Mouse (Mus musculus) cerebellum, adult 11-12 months (tissue): ENCODE results near the gene Unc119b.
"Not testable (repeated sequence)": the region's sequence is repeated elsewhere in the genome, so short reads cannot be mapped to it uniquely, and the experiment has no call there.

ENCODE experiments used
- DNase-seq: peaks from one replicate; pipeline ENCODE4 v3.0.0; 2022

The Unc119b gene

GRCm38 (mm10) chr5:115156933-115157589, 22.3 kb upstream of the Unc119b start:
- peak; percentile 75 for DNase-seq

DNA sequence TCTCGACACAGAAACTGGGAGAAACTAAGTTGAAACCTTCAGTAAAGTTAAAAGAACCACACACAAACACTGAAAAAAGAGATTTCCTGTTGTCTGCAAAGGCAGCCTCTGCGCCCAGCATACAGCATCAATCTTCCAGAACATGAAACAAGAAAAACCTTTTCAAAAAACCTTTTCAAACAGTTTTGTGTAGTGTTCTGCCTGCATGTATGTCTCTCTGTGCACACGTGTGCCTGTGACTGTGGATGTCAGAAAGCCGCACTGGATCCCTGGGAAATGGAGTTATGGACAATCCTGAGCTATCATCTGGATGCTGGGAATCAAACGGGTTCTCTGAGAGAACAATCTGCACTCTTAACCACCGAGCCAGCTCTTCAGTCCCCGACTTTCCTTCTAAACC, 21.6 kb upstream of the Unc119b start:
- DNase-seq, result no peak

DNA sequence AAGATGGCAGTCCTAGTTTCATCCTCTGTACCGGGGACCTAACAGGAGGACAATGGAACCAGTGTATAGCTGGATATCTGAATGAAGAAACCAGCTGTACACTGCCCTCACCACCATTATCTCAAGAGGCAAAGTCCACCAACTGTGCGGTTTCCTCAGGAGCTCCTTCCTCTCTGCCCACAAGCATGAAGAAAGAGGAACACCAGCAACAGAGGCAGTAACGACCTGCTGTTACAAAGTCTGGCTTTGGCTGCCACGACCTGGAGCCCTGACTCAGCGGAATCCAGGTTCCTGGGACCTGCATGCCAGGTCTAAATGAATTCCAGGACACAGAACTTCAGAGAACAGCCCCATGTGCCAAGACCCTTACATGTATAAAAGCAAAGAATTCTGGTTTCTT, 21.1 kb upstream of the Unc119b start:
- no peak for DNase-seq

DNA sequence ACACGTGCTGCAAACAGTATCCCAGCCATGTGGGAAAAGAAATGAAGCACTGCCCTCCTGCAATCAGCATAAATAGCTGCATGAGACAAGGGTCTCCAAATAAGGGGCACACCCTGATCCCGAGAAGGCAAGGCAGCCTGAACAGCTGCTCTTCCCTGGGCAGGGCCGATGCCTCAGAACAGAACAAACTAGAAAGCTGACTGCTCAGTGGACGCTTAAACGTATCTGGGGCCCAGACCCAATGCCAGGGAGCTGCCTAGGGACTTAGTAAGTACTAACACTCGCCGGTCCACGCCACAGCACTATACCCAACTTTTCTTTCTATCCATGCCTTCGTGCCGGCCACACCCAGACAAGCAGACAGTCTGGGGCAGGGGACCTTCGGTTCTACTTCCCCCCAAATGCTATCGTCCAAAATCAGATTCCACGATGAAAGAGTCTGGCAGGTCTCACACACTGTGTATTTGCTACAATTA, 20.4 kb upstream of the Unc119b start:
- DNase-seq, result no peak

DNA sequence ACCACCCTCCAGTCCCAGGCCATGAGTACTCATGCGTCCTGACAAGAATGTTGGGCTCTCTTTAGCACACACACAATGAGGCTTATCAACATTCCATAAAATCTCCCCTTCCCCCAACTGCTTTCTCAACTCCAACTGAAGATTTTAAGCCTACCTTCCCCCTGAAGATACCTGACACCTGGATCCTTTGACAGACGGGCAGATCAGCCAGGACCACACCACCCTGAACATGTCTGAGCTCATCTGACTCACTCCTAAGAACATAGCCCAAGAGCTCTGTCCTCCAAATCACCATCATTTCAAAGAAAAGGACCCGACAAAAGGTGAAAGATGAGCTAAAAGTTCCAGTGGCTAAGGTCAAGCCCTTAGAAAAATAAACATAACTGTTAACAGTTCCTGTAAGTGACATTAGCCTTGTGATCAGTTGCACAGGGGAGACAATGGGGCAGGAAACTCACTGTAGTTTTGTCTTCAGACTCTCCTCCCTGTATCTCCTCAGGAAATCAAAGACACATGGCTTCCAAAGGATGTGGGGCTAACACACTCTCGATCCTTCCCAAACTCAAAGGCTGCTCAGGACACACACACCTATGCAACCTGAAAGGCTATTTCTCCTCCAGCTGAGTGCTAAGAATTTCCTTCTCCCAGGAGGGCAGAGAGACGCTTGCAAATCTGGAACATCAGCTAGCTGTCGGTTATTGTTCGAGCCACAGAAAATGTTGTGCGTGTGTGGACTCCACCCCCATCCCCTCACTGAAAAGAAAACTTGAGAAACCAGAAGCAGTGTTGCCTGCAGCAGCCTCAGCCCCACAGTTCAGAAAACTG, 17.6 kb upstream of the Unc119b start:
- DNase-seq, result no peak

DNA sequence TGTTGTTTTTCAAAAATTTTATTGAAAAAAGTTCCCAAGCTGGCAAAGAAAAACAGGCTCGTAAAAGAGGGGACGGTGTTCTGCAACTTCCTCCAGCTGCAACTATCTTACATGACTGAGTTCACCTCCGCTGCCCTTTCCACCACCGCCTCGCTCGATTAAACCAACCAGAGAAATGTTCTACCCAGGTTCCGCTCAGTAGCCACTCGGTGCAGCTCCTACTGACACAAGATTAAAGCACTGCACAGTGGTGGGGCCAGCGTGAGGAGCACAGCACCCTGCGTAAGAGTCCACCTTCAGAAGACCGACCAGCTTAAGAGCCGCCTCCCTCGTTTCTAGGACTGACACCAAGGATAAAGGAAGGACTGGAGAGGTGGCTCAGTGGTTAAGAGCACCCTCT, 16.7 kb upstream of the Unc119b start:
- no peak for DNase-seq

DNA sequence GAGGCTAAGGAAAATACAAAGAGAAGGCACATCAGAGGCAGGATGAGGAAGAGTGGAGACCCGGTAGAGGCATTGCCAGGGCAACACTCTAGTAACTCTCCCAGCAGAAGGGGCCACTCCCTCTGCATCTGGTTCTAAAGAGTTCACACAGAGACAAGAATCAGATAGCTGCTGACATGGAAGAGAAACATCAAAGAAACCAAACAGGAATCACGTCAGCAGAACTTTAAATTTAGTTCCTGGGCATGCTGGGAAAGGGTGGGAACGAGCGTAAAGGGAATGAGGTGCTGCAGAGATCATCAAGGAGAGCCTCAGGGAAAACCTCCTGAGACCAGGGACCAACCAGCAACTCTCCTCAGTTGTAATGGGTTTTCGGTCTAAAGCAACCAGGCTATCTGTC, 16.2 kb upstream of the Unc119b start:
- DNase-seq, result no peak

GRCm38 (mm10) chr5:115149675-115150459, 15.1 kb upstream of the Unc119b start:
- DNase-seq, result no peak

DNA sequence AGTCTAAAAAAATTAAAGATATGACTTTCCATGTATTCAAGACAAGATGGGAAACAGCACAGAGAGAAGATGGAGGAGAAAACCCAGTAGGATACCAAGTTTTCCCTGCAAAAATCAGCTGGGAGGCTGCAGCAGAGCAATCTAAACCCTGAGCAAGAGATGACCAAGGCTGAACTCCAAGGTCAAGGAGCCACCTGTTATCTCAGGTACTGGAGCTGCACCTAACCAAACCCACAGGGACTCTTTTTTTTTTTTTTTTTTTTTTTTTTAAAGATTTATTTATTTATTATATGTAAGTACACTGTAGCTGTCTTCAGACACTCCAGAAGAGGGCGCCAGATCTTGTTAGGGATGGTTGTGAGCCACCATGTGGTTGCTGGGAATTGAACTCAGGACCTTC, 14.1 kb upstream of the Unc119b start:
- DNase-seq, result not testable (repeated sequence)

- no peak for DNase-seq
These were observed 13.6 kb upstream of the Unc119b start for GRCm38 (mm10) chr5:115148378-115148777.

DNA sequence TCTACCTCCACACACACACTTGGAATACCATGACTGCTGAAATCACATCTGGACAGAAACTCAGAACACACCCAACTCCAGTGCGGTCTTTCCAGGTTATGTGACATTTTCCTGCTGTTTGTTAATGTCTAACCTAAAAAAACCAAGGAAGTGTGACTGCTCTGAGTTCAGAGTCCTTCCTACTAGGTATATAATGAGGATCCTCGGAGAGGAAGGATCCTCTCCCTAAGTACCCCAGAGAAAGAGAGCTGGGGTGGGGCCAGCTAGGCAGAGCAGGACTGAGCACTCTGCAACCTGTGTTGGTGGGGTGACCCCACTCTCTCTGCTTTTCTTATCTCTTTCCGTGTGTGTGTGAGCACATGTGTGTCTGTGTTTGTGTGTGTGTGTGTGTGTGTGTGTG, 12.6 kb upstream of the Unc119b start:
- no peak for DNase-seq

GRCm38 (mm10) chr5:115146747-115147130, 12.0 kb upstream of the Unc119b start:
- no peak for DNase-seq

DNA sequence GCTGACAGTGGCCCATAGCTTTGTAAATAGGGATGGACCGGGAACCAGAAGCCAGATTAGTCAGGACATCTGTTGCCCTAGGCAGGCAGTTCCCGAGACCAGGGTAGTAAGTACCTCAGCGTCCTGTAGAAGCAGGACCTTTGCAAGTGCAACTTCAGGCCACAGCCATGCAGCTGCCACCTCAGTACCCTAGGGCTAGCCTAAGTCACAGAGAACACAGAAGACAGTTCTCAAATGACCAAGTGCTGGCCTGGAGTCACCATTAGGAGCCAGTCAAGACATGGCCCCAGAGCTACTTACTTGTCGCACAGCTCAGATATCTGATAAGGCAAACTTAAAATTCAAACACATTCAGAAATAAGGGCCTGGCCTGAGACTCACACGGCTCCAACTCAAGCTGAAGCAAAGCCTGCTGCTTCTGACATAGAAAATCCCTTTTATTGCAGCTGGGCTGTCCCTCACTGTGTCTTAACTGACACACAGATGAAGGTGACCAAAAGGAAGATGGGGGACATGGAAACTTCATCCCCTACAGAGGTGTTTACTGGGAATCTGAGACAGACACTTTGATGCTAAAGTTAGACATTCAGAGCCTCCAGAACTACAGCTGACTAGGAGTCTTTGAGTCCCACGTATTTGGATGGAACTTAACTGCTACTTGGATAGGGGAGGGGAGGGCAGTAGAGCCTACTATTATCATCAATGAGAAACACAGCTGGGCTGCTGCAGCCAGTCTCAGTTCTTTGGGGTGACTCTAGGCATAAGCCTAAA, 11.4 kb upstream of the Unc119b start:
- no peak for DNase-seq

DNA sequence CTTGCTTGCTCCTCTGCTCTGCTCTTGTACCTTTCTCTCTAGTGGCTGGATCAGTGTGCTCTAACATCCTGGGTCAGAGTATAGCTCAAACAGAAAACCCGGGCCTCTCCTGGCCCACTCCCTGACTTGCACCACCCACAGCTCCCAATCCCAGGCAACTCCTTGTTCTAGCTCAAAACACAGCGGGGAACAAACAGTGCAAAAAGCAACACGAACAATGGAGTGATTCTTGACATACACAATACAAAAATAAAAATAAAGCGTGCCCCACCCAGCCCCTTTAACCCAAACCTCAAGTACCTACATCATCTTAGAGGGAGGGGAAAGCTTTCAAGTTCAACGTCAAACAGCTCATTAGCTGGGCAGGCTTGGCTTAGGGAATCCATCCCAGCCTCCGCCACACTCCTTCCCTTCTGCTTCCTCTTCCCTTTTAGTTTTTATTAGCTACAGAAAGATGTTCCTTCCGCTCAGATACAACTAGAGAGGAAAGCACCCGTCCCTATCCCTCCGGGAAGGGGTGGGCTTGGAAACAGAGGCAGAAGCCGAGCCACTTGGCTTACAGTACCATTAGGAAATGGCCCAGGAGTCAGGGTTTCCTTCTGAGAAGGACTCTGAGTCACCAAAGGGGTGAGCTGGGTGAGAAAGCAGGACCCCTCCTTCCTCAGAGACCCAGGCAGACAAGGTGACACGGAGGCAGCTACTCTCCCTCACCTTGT, 10.6 kb upstream of the Unc119b start:
- no peak for DNase-seq

GRCm38 (mm10) chr5:115144471-115144870, 9.7 kb upstream of the Unc119b start:
- DNase-seq, result no peak

GRCm38 (mm10) chr5:115143552-115143951, 8.8 kb upstream of the Unc119b start:
- DNase-seq, result no peak

- no peak for DNase-seq
These were observed 7.5 kb upstream of the Unc119b start for GRCm38 (mm10) chr5:115142166-115142697.

- DNase-seq, result no peak
These were observed 6.0 kb upstream of the Unc119b start for GRCm38 (mm10) chr5:115140726-115141125.

DNA sequence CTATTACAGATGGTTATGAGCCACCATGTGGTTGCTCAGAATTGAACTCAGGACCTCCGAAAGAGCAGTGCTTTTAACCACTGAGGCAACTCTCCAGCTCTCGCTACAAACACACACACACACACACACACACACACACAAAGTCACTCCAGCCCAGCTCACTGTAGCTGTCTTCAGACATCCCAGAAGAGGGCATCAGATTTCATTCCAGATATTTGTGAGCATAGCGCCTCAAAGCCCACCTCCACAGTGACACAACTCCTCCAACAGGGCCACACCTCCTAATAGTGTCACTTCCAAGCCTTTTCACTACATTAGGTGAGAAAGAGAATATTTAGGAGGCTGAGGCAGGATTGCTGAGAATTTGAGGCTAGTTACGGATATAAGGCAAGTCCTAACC, 4.3 kb upstream of the Unc119b start:
- no peak for DNase-seq

DNA sequence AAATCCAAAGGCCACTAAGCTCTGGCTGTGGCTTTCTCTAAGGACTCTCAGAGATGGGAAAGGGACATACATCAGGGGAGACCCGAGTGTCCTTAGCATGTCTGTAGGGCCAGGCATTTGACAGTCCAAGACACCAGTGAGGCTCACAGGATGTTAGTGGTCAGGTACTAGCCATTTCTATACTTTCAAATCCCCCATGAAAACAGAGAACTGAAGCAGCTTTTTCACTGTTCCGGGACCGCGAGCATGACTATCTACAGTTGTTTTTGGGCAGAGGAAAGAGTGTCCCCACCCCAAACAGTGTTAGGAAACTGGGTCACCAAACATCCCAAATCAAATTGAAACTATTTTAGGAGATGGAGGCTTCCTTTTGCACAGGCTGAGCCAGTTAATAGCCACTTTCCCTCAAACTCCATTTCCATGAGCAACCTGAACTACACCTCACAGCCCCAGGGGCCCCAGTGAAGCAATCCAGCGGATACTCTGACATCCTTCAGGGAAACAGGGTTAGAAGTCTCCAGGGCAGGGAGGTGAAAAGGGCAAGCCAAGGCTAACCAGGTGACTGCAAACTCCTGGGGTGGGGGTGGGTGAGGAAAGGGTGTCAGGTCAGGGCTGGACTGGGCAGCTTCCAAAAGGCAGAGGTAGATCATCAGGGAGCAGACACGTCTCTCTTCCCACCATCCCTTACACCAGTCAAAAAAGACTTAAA, 1.3 kb downstream of the Unc119b start:
- no peak for DNase-seq

- no peak for DNase-seq
These were observed 2.3 kb downstream of the Unc119b start for GRCm38 (mm10) chr5:115132465-115132864.
